Mouse (Mus musculus): Measurements from ENCODE around the gene Cdk8. TPM values are rescaled to one million over a fixed set of nuclear protein-coding genes. Genes with fewer than 3 reads are reported as not detected.

The Cdk8 gene
- total and polyA plus RNA-seq, 3 experiments: 139 to 745 (median 154) TPM

- Histone ChIP-seq H3K36me3 (ENCODE audit: control insufficient read depth in 1 of 2, insufficient read depth in 2 of 2, low read length in 2 of 2) (no peaks in the 10 kb centered on the region), H3K9me3 (replicated peaks; ENCODE audit: insufficient read depth, low read length) (no peaks in the 10 kb centered on the region), H3K79me2 (ENCODE audit: control insufficient read depth, insufficient read depth, low read length, poor library complexity) (no peaks in the 10 kb centered on the region), H3K4me1 (ENCODE audit: control insufficient read depth in 1 of 2, insufficient read depth in 2 of 2, low read length in 2 of 2) (no peaks in the 10 kb centered on the region), H3K27me3 (ENCODE audit: control insufficient read depth in 1 of 2, insufficient read depth in 2 of 2, low read length in 2 of 2) (no peaks in the 10 kb centered on the region; a peak in 1 of 4 replicates), H3K4me3 (ENCODE audit: control insufficient read depth in 1 of 2, insufficient read depth in 1 of 2, low read depth in 2 of 2, low read length in 2 of 2) (no peak overlapping the region), H3K9ac (ENCODE audit: control insufficient read depth, low read depth, low read length, poor library complexity, severe bottlenecking) (no peak overlapping the region), H3K27ac (ENCODE audit: control insufficient read depth, low read depth, low read length) (no peak overlapping the region)
- no peak for DNase-seq (ENCODE audit: low read depth, low spot score)
- TF ChIP-seq UBTF (IDR thresholded peaks at IDR 0.05; ENCODE audit: borderline replicate concordance, insufficient read depth, low read depth, low read length) (no peak), ZNF384 (IDR thresholded peaks at IDR 0.05; ENCODE audit: low read depth, low read length) (no peak), TBP (IDR thresholded peaks at IDR 0.05; ENCODE audit: low read depth, low read length) (no peak), EP300 (IDR thresholded peaks at IDR 0.05; ENCODE audit: low read depth in 1 of 2, low read length in 2 of 2) (no peak), ZMIZ1 (IDR thresholded peaks at IDR 0.05; ENCODE audit: low read depth, low read length) (no peak), CHD2 (IDR thresholded peaks at IDR 0.05; ENCODE audit: low read length) (no peak), MXI1 (IDR thresholded peaks at IDR 0.05; ENCODE audit: low read depth, low read length) (no peak), GATA1 (IDR thresholded peaks at IDR 0.05; ENCODE audit: low read depth, low read length) (no peak), NRF1 (IDR thresholded peaks at IDR 0.05; ENCODE audit: insufficient read depth, low read depth, low read length, poor library complexity, severe bottlenecking) (no peak), TCF12 (IDR thresholded peaks at IDR 0.05; ENCODE audit: low read depth, low read length) (no peak), ZKSCAN1 (IDR thresholded peaks at IDR 0.05; ENCODE audit: low read depth, low read length) (no peak), BHLHE40 (IDR thresholded peaks at IDR 0.05; ENCODE audit: borderline replicate concordance, low read depth, low read length) (no peak), MAX (IDR thresholded peaks at IDR 0.05; ENCODE audit: low read length) (no peak), MAFK (IDR thresholded peaks at IDR 0.05; ENCODE audit: borderline replicate concordance, low read depth, low read length) (no peak), USF2 (IDR thresholded peaks at IDR 0.05; ENCODE audit: borderline replicate concordance in 1 of 2, insufficient read depth in 1 of 2, low read depth in 1 of 2, low read length in 2 of 2) (no peak)
These were observed 121.0 kb downstream of the Cdk8 start for GRCm38 (mm10) chr5:146352006-146352405.

Other genes with a start within 250 kb of the Cdk8 start
- not detected in 2 replicates for gene Cyp3a25, start 221.6 kb upstream of the Cdk8 start, total RNA-seq (2012; rRNA removed)
- gene Cyp3a25, start 221.6 kb upstream of the Cdk8 start, polyA plus RNA-seq (2012; ENCODE audit: insufficient read depth in 1 of 2, insufficient read length in 2 of 2, low read depth in 1 of 2, low replicate concordance in 2 of 2, missing spikeins in 1 of 2): not detected
- gene Cyp3a59, start 152.0 kb upstream of the Cdk8 start, total RNA-seq (2012; rRNA removed): not detected in 2 replicates
- gene Cyp3a59, start 152.0 kb upstream of the Cdk8 start, polyA plus RNA-seq (2012; ENCODE audit: insufficient read depth in 1 of 2, insufficient read length in 2 of 2, low read depth in 1 of 2, low replicate concordance in 2 of 2, missing spikeins in 1 of 2): not detected
- not detected in 2 replicates for gene Gm5565, start 70.7 kb upstream of the Cdk8 start, total RNA-seq (2012; rRNA removed)
- gene Gm5565, start 70.7 kb upstream of the Cdk8 start, polyA plus RNA-seq (2012; ENCODE audit: insufficient read depth in 1 of 2, insufficient read length in 2 of 2, low read depth in 1 of 2, low replicate concordance in 2 of 2, missing spikeins in 1 of 2): not detected
- not detected in 2 replicates for gene Gm6309, start 60.5 kb upstream of the Cdk8 start, total RNA-seq (2012; rRNA removed)
- not detected for gene Gm6309, start 60.5 kb upstream of the Cdk8 start, polyA plus RNA-seq (2012; ENCODE audit: insufficient read depth in 1 of 2, insufficient read length in 2 of 2, low read depth in 1 of 2, low replicate concordance in 2 of 2, missing spikeins in 1 of 2)
- not detected in 2 replicates for gene 1700001J03Rik, start 45.9 kb upstream of the Cdk8 start, total RNA-seq (2012; rRNA removed)
- gene 1700001J03Rik, start 45.9 kb upstream of the Cdk8 start, polyA plus RNA-seq (2012; ENCODE audit: insufficient read depth in 1 of 2, insufficient read length in 2 of 2, low read depth in 1 of 2, low replicate concordance in 2 of 2, missing spikeins in 1 of 2): under 1 TPM in 1 of 2 experiments, not detected in 1; 0.18 TPM
- 52.5 and 57.3 TPM in 2 replicates for gene Rnf6, start 9.7 kb upstream of the Cdk8 start, total RNA-seq (2012; rRNA removed)
- gene Rnf6, start 9.7 kb upstream of the Cdk8 start, polyA plus RNA-seq (2012; ENCODE audit: insufficient read depth in 1 of 2, insufficient read length in 2 of 2, low read depth in 1 of 2, low replicate concordance in 2 of 2, missing spikeins in 1 of 2): 10 to 100 TPM; 44.9 to 70.1 TPM
- gene Wasf3, start 153.8 kb downstream of the Cdk8 start, total RNA-seq (2012; rRNA removed): not detected in 2 replicates
- gene Wasf3, start 153.8 kb downstream of the Cdk8 start, polyA plus RNA-seq (2012; ENCODE audit: insufficient read depth in 1 of 2, insufficient read length in 2 of 2, low read depth in 1 of 2, low replicate concordance in 2 of 2, missing spikeins in 1 of 2): not detected

All from MEL (cell line).